Mouse (Mus musculus) olfactory bulb, adult 2 months (tissue): Measurements from ENCODE around the gene Lpgat1.

Experiments used
- CTCF ChIP-seq: fragments of 200-500 bp; IDR thresholded peaks from 2 replicates; pipeline ENCODE4 v1.5.1; 2012; ENCODE audit warnings: low read depth, mild to moderate bottlenecking, low read length, moderate library complexity; ENCODE audit not compliant: insufficient read depth
- POLR2A ChIP-seq: fragments of 200-500 bp; IDR thresholded peaks from 2 replicates; pipeline ENCODE4 v1.6.1; 2012; ENCODE audit warnings: mild to moderate bottlenecking, low read depth, low read length, moderate library complexity; ENCODE audit not compliant: insufficient read depth

DNA sequence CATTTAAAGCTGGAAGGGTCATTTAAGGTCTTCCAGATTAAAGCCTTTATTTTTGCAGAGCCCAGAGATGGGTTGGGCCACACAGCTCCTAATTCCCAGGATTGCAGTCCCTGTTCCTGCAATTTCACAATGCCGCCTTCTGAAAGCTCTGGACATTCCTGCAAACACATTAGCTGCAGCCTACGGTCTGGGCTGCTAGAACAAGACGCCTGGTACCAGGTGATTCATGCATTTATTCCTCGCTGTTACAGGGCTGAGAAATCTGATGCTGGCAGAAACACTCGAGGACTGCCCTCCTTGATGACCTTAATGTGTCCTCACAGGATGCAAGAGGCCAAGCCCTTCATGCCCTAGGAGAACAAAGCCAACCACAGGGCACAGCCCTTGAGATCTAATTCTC is 97.3 kb downstream of the Lpgat1 start:
- no peak for TF ChIP-seq CTCF
- TF ChIP-seq POLR2A, result no peak
